Mouse (Mus musculus): ENCODE results near the gene Opa3.

- TF ChIP-seq GATA1 (IDR thresholded peaks at IDR 0.05; ENCODE audit: borderline replicate concordance, low read length) (no peak), CTCF (IDR thresholded peaks at IDR 0.05; ENCODE audit: low read depth, low read length) (no peak), GATA2 (IDR thresholded peaks at IDR 0.05; ENCODE audit: borderline replicate concordance, low read depth, low read length) (no peak)
Observed at GRCm38 (mm10) chr7:19269721-19270441, 41.7 kb downstream of the Opa3 start.
